Mouse (Mus musculus) right cerebral cortex, postnatal 10 days (tissue): Measurements from ENCODE around the gene Kcnh2.
A peak's percentile ranks its signal among the peaks of the same experiment; 100 is the strongest.

Source experiments
- DNase-seq, 2 experiments: peaks; one replicate each; pipeline ENCODE4 v3.0.0; 2021; ENCODE audit warnings: low spot score in 2 of 2

The Kcnh2 gene

DNA sequence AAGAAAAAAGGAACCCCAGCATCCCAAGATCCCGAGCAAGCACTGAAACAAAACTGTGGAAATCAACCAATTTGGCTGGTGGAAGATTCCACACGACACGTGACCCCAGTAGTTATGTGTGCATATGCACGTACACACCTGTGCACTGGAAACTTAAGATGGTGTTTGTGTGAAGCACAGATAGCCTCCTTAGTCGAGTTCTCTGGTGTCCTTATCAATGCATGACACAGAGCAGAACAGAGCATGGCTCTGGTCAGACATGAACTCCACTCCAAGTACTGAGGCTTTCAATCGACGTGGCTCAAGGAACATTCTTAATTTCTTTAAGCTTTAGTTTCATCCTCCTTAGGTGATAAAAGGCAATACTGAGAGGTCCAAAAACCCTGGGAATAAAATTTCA, 5.1 kb downstream of the Kcnh2 start:
- DNase-seq: no peak

- no peak for DNase-seq
Measured at GRCm38 (mm10) chr5:24344477-24345051, 6.8 kb downstream of the Kcnh2 start.

- DNase-seq: no peak
Measured at GRCm38 (mm10) chr5:24343977-24344436, 7.4 kb downstream of the Kcnh2 start.

- DNase-seq: no peak
Measured at GRCm38 (mm10) chr5:24343379-24343778, 8.0 kb downstream of the Kcnh2 start.

- no peak for DNase-seq
Measured at GRCm38 (mm10) chr5:24342966-24343365, 8.4 kb downstream of the Kcnh2 start.

GRCm38 (mm10) chr5:24342205-24342963, 9.0 kb downstream of the Kcnh2 start:
- no peak for DNase-seq

GRCm38 (mm10) chr5:24337821-24338220, 13.6 kb downstream of the Kcnh2 start:
- DNase-seq: peak in 1 of 2 experiments; percentile 24

- DNase-seq: peak in 1 of 2 experiments; percentile 25
Measured at GRCm38 (mm10) chr5:24337366-24337765, 14.0 kb downstream of the Kcnh2 start.

DNA sequence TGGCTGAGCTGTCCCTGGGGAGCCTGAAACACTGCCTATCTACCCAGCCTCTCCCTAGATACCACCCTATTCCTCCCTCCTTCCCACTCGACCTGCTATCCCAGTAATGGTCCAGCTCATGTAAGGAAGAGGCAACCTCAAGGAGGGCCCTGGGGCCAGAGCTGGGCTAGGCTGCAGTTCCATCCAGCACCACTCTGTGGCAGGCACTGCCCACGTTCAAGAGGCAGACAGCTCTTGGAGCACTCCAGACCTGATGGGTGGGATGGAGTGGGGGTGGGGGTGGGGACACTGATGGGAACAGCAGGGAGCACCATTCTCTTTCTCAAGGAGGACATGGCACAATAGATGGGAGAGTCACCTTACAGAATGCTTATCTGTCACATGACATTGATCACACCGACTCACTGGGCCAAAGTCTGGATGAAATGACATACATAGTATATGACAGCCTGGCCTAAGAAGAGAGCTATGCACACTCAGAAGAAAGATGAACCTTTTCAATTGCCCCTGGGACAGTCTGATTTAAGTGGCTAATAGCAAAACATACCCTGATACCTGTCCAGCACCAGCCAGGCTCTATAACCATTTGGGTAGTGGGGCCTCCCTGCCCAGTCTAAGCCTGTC, 15.4 kb downstream of the Kcnh2 start:
- peak; percentile 59 to 65 for DNase-seq

DNA sequence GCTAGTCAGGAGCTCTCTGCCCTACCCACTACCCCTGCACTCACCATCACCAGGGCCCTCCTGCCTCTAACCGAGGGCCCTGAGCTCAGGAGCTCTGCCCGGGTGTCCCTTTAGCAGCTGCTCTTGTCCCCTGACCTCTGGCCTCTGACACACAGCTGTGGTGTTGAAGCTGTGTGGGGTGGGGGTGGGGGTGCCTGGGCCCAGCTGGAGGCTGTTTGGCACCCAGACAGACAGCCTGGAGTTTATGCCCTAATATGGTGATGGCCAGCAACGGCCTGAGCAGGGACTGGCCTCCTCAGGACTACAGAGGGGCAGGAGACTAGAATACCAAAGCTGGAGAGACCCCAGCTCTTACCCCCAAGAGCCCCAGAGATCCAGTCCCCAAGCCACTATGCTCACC, 16.7 kb downstream of the Kcnh2 start:
- DNase-seq: peak in 1 of 2 experiments; percentile 22

DNA sequence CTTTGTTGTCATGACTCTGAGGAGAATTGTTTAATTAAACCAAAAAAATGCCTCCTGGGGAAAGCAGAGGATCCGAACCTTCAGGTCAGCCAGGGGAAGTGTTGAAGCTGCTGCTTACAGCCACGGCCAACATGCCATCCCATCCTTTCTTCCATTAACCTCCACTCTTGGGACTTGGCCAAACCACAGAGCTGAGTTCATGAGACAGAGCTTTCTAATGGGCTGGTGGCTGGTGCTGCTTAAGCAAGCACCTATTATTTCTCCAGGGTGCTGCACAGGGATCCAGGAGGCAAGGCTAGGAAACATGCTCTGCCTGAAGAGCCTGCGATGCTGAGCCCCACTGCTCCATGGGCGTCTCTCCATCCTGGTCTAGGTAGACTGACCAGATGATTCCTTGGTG, 19.0 kb downstream of the Kcnh2 start:
- DNase-seq: no peak

DNA sequence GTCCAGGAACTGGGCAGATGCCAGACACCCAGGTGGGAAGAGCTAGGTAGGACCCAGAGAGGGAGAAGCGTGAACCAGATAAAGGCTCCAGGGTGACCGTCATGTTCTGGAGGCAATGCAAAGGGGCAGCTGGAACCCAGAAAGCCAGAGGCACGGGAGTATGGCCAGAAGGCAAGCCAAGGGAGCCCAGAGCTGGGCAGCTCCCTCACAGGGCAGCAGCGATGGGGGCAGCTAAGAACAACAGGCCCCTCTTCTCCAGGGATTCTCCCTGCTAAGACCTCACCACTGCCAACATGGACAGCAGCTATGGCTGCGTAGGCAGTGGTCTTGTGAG, 21.5 kb downstream of the Kcnh2 start:
- DNase-seq: peak in 1 of 2 experiments; percentile 33

- peak; percentile 56 to 66 for DNase-seq
Measured at GRCm38 (mm10) chr5:24329212-24329964, 22.0 kb downstream of the Kcnh2 start.

- peak in 1 of 2 experiments; percentile 23 for DNase-seq
Measured at GRCm38 (mm10) chr5:24328813-24329211, 22.6 kb downstream of the Kcnh2 start.

GRCm38 (mm10) chr5:24326842-24327417, 24.5 kb downstream of the Kcnh2 start:
- DNase-seq: peak; percentile 80 to 81

- DNase-seq: peak in 1 of 2 experiments; percentile 20
Measured at GRCm38 (mm10) chr5:24326166-24326841, 25.1 kb downstream of the Kcnh2 start.

GRCm38 (mm10) chr5:24325251-24325650, 26.2 kb downstream of the Kcnh2 start:
- DNase-seq: no peak

- DNase-seq: no peak
Measured at GRCm38 (mm10) chr5:24321711-24322682, 29.4 kb downstream of the Kcnh2 start.

- DNase-seq: no peak
Measured at GRCm38 (mm10) chr5:24320894-24321293, 30.5 kb downstream of the Kcnh2 start.

GRCm38 (mm10) chr5:24320467-24320813, 31.0 kb downstream of the Kcnh2 start:
- DNase-seq: peak in 1 of 2 experiments; percentile 40
